Mouse (Mus musculus) forebrain, embryonic 15.5 days (tissue): ENCODE data around the gene Tasp1. TPM values are rescaled to one million over a fixed set of nuclear protein-coding genes. Genes with fewer than 3 reads are reported as not detected.

Source experiments
- ATAC-seq: fragments of 200-750 bp; cut with Nextera tagmentation; replicated peaks from 2 replicates; pipeline ENCODE4 v1.8.0; 2017; ENCODE audit warnings: mild to moderate bottlenecking, moderate TSS enrichment, moderate library complexity
- H3K27ac ChIP-seq: fragments of 300-500 bp; sonication (generic); replicated peaks from 2 replicates; pipeline ENCODE4 v1.5.1; 2015; ENCODE audit warnings: mild to moderate bottlenecking, inconsistent platforms
- H3K27me3 ChIP-seq: fragments of 300-500 bp; sonication (generic); 2 replicates; pipeline ENCODE4 v1.6.1; 2015; ENCODE audit warnings: inconsistent platforms
- H3K36me3 ChIP-seq: fragments of 300-500 bp; sonication (generic); 2 replicates; pipeline ENCODE4 v1.6.1; 2015; ENCODE audit warnings: mild to moderate bottlenecking, inconsistent platforms
- H3K4me1 ChIP-seq: fragments of 300-500 bp; sonication (generic); 2 replicates; pipeline ENCODE4 v1.6.1; 2015; ENCODE audit warnings: inconsistent platforms
- H3K4me2 ChIP-seq: fragments of 300-500 bp; sonication (generic); replicated peaks from 2 replicates; pipeline ENCODE4 v1.6.1; 2015; ENCODE audit warnings: mild to moderate bottlenecking, inconsistent platforms
- H3K4me3 ChIP-seq: fragments of 300-500 bp; sonication (generic); 2 replicates; pipeline ENCODE4 v1.5.1; 2015; ENCODE audit warnings: mild to moderate bottlenecking, inconsistent platforms
- H3K9ac ChIP-seq: fragments of 300-500 bp; sonication (generic); replicated peaks from 2 replicates; pipeline ENCODE4 v1.6.1; 2015; ENCODE audit warnings: mild to moderate bottlenecking, inconsistent platforms
- H3K9me3 ChIP-seq: fragments of 300-500 bp; sonication (generic); 2 replicates; pipeline ENCODE4 v1.6.1; 2016; ENCODE audit warnings: inconsistent platforms
- WGBS: fragments of 180-500 bp; shearing (Covaris S2); methylation state at CpG from one replicate; pipeline ENCODE4 v1.1.7; 2015; ENCODE audit warnings: mixed read lengths; 5-methylcytosine and 5-hydroxymethylcytosine counted together
- polyA plus RNA-seq: library from polyadenylated mRNA; unstranded; fragments of >200 nt; fragmentation: Nextera tagmentation; extraction: Ambion mirVana; gene quantifications from 2 replicates; pipeline ENCODE4 v1.2.1, GENCODE M21; 2015

The Tasp1 gene
- 20.5 and 24.6 TPM in 2 replicates for polyA plus RNA-seq

- Histone ChIP-seq H3K27ac (peak within 1 kb of the TSS; percentile 88), H3K4me3 (peak within 1 kb of the TSS; percentile 82), H3K36me3 (no peaks in the 10 kb centered on the region), H3K4me2 (peak within 1 kb of the TSS; percentile 74), H3K9me3 (no peaks in the 10 kb centered on the region), H3K4me1 (peaks cover 12% of the 10 kb centered on the region), H3K9ac (peak within 1 kb of the TSS; percentile 75), H3K27me3 (no peaks in the 10 kb centered on the region)
- under 1% methylated on average over 68 of the region's 68 CpGs for WGBS
- ATAC-seq = peak; percentile 100
These were observed at the start of gene Tasp1 for GRCm38 (mm10) chr2:140066353-140067314. TSS of gene Tasp1 (minus strand) at chr2:140066805.

GRCm38 (mm10) chr2:140113851-140114250 is 47.2 kb upstream of the Tasp1 start:
- no peaks in the 10 kb centered on the region for H3K4me1 ChIP-seq
- no peak overlapping the region for H3K4me2 ChIP-seq
- no peak overlapping the region for H3K9ac ChIP-seq
- H3K9me3 ChIP-seq = no peaks in the 10 kb centered on the region
- ATAC-seq = peak; percentile 71
- no peak overlapping the region for H3K4me3 ChIP-seq
- no peaks in the 10 kb centered on the region for H3K27me3 ChIP-seq
- no peak overlapping the region for H3K27ac ChIP-seq
- no peaks in the 10 kb centered on the region for H3K36me3 ChIP-seq
- WGBS = 83% methylated on average over 8 of the region's 8 CpGs

- no peaks in the 10 kb centered on the region for H3K4me1 ChIP-seq
- H3K27me3 ChIP-seq = no peaks in the 10 kb centered on the region
- H3K4me2 ChIP-seq = no peak overlapping the region
- no peak for ATAC-seq
- H3K27ac ChIP-seq = no peak overlapping the region
- 34% methylated on average over 1 of the region's 1 CpGs for WGBS
- H3K36me3 ChIP-seq = no peaks in the 10 kb centered on the region
- H3K9me3 ChIP-seq = no peaks in the 10 kb centered on the region
- H3K4me3 ChIP-seq = no peak overlapping the region
- H3K9ac ChIP-seq = no peak overlapping the region
These were observed 42.3 kb upstream of the Tasp1 start for GRCm38 (mm10) chr2:140108945-140109344.

GRCm38 (mm10) chr2:140107641-140108040 is 41.0 kb upstream of the Tasp1 start:
- no peaks in the 10 kb centered on the region for H3K27me3 ChIP-seq

GRCm38 (mm10) chr2:140104951-140105350 is 38.3 kb upstream of the Tasp1 start:
- no peaks in the 10 kb centered on the region for H3K36me3 ChIP-seq
- H3K4me3 ChIP-seq = no peak overlapping the region
- H3K9me3 ChIP-seq = no peaks in the 10 kb centered on the region
- WGBS = 65% methylated on average over 3 of the region's 3 CpGs
- no peaks in the 10 kb centered on the region for H3K27me3 ChIP-seq
- H3K4me1 ChIP-seq = no peaks in the 10 kb centered on the region
- H3K4me2 ChIP-seq = no peak overlapping the region
- no peak overlapping the region for H3K27ac ChIP-seq
- ATAC-seq = no peak
- H3K9ac ChIP-seq = no peak overlapping the region

More at GRCm38 (mm10) chr2:140107641-140108040, 41.0 kb upstream of the Tasp1 start:
- H3K36me3 ChIP-seq = no peaks in the 10 kb centered on the region
- H3K9me3 ChIP-seq = no peaks in the 10 kb centered on the region
- no peak overlapping the region for H3K4me2 ChIP-seq
- H3K4me3 ChIP-seq = no peak overlapping the region
- no peak for ATAC-seq
- H3K9ac ChIP-seq = no peak overlapping the region
- no peak overlapping the region for H3K27ac ChIP-seq
- no peaks in the 10 kb centered on the region for H3K4me1 ChIP-seq
- 93% methylated on average over 4 of the region's 4 CpGs for WGBS

GRCm38 (mm10) chr2:140100551-140101474 is 34.2 kb upstream of the Tasp1 start:
- WGBS = 91% methylated on average over 3 of the region's 3 CpGs
- no peak for ATAC-seq
- Histone ChIP-seq H3K4me3 (no peak overlapping the region), H3K27me3 (no peaks in the 10 kb centered on the region), H3K4me1 (no peaks in the 10 kb centered on the region), H3K9me3 (no peaks in the 10 kb centered on the region), H3K36me3 (no peaks in the 10 kb centered on the region), H3K4me2 (no peak overlapping the region), H3K9ac (no peak overlapping the region), H3K27ac (no peak overlapping the region)

GRCm38 (mm10) chr2:140099971-140100370 is 33.4 kb upstream of the Tasp1 start:
- no peaks in the 10 kb centered on the region for H3K27me3 ChIP-seq
- no peak overlapping the region for H3K4me2 ChIP-seq
- H3K4me1 ChIP-seq = no peaks in the 10 kb centered on the region
- no peaks in the 10 kb centered on the region for H3K36me3 ChIP-seq
- no peaks in the 10 kb centered on the region for H3K9me3 ChIP-seq
- H3K4me3 ChIP-seq = no peak overlapping the region
- H3K27ac ChIP-seq = no peak overlapping the region
- no peak overlapping the region for H3K9ac ChIP-seq
- WGBS = 89% methylated on average over 3 of the region's 3 CpGs
- no peak for ATAC-seq

- Histone ChIP-seq H3K27ac (no peak overlapping the region), H3K4me2 (no peak overlapping the region), H3K9ac (no peak overlapping the region), H3K36me3 (no peaks in the 10 kb centered on the region), H3K27me3 (no peaks in the 10 kb centered on the region), H3K4me3 (no peak overlapping the region), H3K4me1 (no peaks in the 10 kb centered on the region), H3K9me3 (no peaks in the 10 kb centered on the region)
- WGBS = 76% methylated on average over 3 of the region's 3 CpGs
- ATAC-seq = no peak
These were observed 30.6 kb upstream of the Tasp1 start for GRCm38 (mm10) chr2:140097131-140097591.

GRCm38 (mm10) chr2:140096034-140096433 is 29.4 kb upstream of the Tasp1 start:
- no peak for ATAC-seq
- Histone ChIP-seq H3K27ac (no peak overlapping the region), H3K4me1 (no peaks in the 10 kb centered on the region), H3K27me3 (no peaks in the 10 kb centered on the region), H3K9ac (no peak overlapping the region), H3K4me3 (no peak overlapping the region), H3K36me3 (no peaks in the 10 kb centered on the region), H3K9me3 (no peaks in the 10 kb centered on the region), H3K4me2 (no peak overlapping the region)
- 92% methylated on average over 5 of the region's 5 CpGs for WGBS

- H3K27ac ChIP-seq = no peak overlapping the region
- no peak overlapping the region for H3K9ac ChIP-seq
- H3K27me3 ChIP-seq = no peaks in the 10 kb centered on the region
- no peak overlapping the region for H3K4me3 ChIP-seq
- no peaks in the 10 kb centered on the region for H3K4me1 ChIP-seq
- no peak overlapping the region for H3K4me2 ChIP-seq
- no peak for ATAC-seq
- H3K36me3 ChIP-seq = no peaks in the 10 kb centered on the region
- no peaks in the 10 kb centered on the region for H3K9me3 ChIP-seq
- 90% methylated on average over 5 of the region's 5 CpGs for WGBS
These were observed 26.8 kb upstream of the Tasp1 start for GRCm38 (mm10) chr2:140093433-140093832.

GRCm38 (mm10) chr2:140084245-140084644 is 17.6 kb upstream of the Tasp1 start:
- Histone ChIP-seq H3K27me3 (no peaks in the 10 kb centered on the region), H3K36me3 (no peaks in the 10 kb centered on the region), H3K9me3 (no peaks in the 10 kb centered on the region), H3K4me2 (no peak overlapping the region), H3K4me3 (no peak overlapping the region), H3K27ac (no peak overlapping the region), H3K9ac (no peak overlapping the region), H3K4me1 (no peaks in the 10 kb centered on the region)
- 96% methylated on average over 7 of the region's 7 CpGs for WGBS
- ATAC-seq = no peak
